Mouse (Mus musculus) retina, postnatal 7 days (tissue): Measurements from ENCODE around the gene Atp11a.

ENCODE experiments used
- DNase-seq: peaks from one replicate; pipeline ENCODE4 v3.0.0-alpha.2; 2012; ENCODE audit warnings: low read depth, low spot score

Atp11a gene

DNA sequence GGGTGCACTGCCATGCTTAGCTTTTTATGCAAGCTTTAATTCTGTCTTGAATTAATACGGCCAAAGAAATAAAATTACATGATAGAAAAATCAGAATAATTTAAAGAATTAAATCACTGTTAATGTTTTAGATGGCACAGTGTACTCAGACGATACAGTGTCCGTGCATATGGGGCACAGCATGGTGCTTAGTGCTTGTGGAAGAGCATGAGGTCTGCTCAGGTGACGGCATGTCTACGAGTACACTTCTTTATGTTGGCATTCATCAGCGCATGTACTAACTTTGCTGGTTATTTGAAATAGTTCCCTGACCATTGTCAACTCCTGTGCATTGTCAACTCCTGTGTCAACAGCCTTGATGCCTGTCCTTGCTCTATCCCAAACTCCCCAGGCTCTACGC is 12.5 kb downstream of the Atp11a start:
- DNase-seq: no peak

DNA sequence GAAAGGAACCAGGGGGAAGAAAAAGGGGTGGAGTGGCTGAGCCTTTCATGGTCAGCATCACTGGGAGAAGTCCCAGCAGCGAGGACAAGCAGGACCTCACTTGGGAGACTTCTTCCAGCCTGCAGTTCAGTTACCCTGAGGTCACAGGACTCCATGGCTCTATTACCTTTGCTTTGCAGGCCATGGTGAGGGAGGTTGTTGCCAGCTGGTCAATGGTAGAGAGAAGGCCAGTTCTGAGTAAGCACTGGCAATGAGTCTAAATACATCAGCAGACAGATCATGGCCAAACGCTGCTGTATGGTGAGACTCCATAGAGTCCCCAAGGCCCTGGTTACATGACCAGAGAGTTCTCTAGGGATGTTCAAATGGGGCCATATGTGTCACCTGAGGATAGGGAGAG is 15.5 kb downstream of the Atp11a start:
- DNase-seq: no peak

DNA sequence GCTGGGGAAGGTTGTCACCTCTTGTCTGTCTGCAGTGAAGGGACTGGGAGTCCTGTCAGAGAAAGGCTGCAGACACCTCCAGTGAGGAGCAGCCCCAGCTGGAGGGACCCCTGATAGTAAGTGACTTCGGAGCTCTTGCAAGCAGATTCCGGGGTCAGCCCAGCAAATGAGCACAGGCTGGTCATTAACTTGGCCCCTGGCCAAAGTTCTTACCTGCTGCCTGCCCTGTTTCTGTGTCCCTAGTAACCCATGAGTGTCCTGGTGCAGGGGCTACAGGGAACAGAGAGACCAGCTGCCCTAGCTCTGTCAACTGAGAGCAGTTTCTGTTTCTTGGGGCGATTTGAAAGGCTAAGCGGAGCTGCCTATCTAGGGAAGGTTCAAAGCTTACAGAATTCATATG is 17.1 kb downstream of the Atp11a start:
- DNase-seq: no peak

DNA sequence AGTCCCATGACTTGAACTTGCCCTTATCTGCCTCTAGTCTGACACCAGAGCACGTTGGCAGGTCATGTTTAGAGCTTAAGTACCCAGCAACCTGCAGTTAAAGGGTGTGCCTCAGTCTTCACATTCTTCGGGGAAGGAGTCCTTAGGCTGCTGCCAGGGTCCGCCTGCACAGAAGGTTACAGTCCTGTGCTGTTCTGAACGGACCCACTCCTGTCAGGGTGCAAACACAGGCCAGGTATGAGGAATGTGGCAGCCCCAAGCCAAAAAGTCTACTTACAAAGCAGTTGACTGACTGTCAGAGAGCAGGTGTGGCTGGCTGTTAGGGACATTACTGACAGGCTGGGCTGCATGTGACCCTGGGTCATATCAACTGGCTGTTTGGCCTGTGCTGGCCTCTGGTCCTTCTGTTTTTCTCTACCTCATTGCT is 18.1 kb downstream of the Atp11a start:
- no peak for DNase-seq

- DNase-seq: no peak
Measured at GRCm38 (mm10) chr8:12775302-12775975, 18.6 kb downstream of the Atp11a start.

DNA sequence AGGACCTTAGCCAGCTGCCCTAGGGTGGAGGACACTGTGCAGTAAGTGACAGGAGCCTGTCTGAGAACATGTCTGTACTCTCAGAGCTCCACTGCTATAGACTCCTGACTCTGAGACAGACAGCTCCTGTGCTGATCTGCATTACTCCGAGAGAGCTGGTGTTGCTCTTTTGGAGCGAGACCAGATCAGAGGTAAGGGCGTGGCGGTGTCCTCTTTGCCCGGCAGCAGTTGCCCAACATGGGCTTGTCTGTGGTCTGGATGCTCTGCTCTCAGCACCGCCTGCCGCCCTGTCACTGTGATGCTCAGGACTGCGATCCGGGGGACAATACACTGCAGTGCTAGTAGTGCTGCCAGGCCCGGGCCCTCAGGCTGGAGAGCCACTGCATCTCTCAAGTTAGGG is 19.4 kb downstream of the Atp11a start:
- no peak for DNase-seq

- no peak for DNase-seq
Measured at GRCm38 (mm10) chr8:12777171-12777570, 20.4 kb downstream of the Atp11a start.

GRCm38 (mm10) chr8:12779541-12779940 is 22.7 kb downstream of the Atp11a start:
- DNase-seq: no peak

DNA sequence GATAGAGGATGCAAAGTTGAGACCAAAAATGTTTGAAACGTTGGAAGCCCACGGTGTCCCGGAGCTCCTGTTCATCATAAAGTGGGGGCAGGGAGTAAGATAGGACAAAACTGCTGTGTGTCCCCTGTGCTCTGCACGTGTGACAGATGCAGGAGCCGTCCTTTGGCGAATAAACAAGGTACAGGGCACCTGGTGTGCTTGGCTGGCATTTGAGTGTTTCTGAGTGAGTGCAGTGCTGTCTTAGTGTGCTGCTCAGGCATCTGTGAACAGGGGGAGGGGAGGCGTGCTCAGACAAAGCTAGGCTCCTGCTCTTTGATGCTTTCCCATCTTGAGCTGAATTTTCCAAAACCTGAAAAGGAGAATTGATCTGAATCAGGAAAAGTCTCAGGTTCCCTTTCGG is 28.7 kb downstream of the Atp11a start:
- DNase-seq: no peak

DNA sequence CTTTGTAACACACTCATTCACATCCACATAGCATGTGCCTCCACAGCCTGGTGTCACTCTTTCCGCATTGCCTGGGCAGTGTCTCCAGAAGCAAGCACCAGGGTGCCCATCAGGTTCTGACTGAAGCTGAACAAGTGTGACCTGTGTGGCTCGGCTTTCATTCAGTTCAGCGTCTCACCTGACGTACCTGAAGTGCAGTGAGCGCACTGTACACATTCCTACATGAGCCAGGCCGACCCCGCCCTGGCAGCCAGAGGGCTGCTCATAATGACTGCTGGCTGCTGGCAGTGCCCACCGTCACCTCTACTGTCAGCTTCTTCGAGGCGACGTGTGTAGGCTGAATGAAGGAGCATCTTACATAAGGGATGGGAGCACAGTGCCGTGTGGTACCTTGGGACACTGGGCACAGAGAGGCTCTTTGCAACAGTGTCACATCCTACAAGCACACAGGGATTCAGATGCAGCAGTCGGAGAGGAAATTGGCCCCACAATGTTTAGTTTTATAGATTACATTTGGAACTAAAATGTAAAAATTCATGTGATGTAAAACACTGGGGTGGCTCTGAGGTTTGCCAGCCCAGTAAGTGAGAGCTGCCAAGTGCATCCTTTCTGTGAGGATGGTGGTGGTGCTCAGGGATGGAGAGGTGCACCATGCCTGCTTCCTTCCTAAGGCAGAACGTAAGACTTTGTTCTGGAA is 29.6 kb downstream of the Atp11a start:
- DNase-seq: no peak

GRCm38 (mm10) chr8:12786958-12787301 is 30.1 kb downstream of the Atp11a start:
- no peak for DNase-seq

GRCm38 (mm10) chr8:12787427-12787826 is 30.6 kb downstream of the Atp11a start:
- DNase-seq: no peak

- no peak for DNase-seq
Measured at GRCm38 (mm10) chr8:12788695-12789094, 31.9 kb downstream of the Atp11a start.

DNA sequence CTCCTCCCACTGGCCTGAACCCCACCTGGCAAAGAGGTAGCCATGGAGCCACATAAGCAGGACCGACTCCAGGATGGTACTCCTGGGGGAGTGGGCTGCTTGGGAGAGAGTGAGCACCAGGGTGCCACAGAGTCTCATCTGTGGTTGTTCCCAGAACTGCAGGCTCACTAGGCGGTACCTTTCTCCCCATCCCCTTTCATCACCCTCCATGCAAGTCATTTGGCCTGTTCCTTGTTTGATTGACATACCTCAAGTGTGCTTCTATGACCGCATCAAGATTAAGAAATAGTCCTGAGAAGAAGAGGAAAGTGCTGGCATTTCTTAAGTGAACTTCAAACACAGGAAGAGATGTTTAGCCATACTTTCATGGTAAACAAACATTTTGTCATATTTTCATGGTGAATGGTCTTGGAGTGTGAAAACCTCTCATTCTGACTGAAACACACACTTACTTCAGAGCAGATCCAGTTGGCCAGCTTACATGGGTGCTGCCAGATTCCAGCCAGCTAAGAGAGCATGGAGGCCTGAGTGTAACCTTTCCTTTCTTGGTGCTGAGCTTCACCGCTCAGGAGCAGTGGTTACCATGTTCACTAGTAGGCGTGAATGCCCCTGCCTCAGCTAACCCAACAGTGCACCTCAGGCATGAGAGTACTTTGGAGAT is 38.3 kb downstream of the Atp11a start:
- no peak for DNase-seq

DNA sequence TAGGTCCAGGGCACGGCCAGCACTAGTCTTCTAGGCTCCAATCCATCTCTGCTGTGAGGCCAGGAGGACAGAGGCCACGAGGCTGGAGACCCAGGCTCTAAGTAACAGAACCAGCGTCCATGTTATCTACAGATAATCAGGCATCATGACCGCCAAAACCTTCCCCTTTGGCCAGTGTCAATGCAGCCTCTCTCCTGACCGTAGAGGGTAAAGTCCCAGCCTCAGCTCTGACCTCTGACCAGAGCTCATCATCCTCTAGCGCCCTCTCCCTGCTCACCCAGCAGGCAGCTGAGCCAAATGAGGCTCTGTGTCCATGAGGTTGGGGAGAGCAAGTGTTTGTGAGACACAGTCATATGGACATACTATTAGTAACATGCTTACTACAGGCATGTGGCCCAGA is 42.3 kb downstream of the Atp11a start:
- DNase-seq: no peak

DNA sequence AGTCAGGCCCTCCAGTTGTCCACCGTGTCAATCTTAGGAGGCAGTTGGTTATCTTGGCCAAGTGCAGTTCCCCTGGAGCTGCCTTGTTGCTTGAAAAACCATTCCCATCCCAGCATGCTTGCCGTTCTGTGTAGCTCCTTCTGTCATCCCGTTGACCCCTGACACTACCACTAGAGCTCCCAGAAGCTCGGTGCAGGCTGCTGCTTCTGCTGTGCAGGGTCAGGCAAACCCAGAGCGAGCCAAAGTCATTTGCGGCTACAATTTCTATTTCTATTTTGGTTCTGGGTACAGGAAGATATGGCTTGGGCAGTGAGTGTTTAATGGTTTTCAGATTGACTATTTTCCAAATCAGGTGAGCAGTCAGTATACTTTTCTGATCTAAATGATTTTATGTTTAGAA is 43.0 kb downstream of the Atp11a start:
- DNase-seq: no peak

DNA sequence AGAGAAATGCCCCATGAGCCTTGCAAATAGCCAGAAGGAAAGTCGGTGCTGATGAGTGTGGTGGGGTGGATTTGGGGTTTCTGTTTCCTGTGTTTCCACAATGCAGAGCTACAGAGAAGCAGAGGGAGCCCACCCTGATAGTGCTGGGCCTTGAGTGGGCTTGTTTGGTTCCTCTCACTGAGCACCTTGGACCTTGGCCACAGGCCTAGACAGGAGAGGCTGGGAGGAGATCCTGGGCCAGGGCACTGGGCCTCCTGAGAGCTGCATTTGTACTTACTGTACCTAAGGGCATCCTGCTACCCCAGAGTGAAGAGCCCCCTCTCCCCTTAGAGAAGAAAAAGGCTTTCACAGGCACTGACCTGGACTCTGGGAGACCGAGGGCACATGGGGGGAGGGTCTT is 43.4 kb downstream of the Atp11a start:
- no peak for DNase-seq

DNA sequence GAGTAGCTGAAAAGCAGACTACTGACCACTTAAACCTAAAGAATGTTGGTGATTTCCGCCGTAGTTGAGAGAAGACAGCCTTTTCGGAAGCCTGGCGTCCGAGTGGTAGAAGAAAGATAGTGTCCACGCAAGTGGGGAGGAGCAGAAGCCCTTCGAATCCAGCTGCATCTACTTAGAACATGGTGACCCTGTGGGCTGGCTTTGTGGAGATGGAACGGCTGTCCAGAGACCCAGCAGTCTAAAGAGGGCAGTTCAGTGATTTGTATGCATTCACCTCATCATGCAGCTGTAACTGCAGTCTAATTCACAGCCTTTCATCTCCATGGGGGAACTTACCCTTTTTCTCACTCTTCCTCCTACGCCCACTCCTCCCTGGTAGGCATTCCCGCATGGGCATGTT is 44.8 kb downstream of the Atp11a start:
- no peak for DNase-seq

GRCm38 (mm10) chr8:12803121-12803520 is 46.3 kb downstream of the Atp11a start:
- no peak for DNase-seq

DNA sequence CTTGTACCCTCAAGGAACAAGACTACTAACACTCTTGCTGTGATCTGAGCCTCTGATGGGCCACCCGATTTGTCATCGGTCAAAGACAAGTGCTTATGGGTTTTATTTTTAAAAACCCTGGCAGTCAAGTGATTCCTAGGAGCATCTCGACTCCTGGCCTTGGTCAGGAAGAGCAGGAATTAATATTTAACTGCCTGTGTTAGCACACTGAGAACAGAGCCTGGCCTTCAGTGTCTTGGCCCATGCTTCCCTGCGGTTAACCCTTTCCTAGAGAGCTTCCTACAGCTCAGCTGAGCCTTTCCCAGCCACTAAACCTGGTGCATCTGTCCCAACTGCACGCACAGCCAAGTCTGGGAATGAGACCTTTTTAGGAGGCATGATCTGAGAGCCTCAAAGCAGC is 48.1 kb downstream of the Atp11a start:
- DNase-seq: no peak

DNA sequence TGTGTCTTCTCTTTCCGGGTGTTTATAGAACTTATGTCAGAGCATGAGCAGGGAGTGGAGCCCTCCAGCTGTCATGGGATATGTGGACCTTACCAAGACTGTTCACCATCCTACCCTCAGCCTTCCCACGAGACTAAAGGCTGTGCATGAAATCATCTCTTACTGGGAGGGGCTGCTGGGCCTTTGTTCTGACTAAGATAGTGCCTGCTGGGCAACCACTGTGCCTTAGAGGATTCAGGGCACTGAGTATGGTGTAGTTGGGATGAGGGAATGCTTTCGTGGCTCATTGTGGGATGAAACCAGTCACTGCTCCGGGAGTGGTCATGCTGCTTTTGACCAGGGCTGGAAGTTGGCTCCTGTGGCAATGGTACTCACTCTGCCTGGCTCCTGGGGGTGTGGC is 48.8 kb downstream of the Atp11a start:
- no peak for DNase-seq

DNA sequence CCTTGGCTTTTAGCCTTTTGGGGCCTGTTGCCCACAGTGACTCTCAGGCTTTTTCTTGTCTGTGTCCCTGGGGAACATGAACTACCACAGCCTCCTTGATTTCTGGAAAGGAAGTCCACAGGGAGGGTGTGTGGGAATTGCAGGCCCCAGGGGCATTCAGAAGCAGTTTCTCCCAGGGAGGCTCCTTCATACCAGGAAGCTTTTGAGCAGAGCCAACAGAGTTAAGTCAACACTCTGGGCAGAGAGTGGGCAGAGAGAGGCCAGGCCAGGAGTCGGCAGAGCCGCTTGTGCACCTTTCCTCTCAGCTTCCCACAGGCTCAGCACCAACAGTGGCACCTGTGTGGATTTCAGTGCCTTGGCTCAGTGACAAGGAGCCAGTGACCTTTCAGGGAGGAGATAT is 51.2 kb downstream of the Atp11a start:
- no peak for DNase-seq

DNA sequence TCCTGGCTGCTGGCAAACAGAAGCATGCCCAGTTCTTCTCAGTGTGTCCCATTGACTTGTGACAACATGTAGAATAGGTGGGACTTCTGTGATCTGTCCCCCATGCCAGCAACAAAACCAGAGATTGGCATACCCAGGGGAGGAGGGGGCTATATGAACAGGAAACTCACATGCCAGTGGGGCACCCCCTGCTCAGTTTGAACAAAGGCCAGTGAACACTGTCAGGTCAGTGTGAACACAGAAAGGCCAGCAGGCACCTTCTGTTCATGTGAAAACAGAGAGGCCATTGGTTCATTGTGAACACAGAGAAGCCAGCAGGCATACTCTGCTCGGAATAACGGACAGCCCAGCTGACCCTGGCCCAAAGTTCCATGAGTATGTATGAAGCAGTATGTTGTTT is 52.7 kb downstream of the Atp11a start:
- no peak for DNase-seq
